Mouse (Mus musculus) liver, embryonic 14 days (tissue): ENCODE data around the gene Col2a1. TPM values are rescaled to one million over a fixed set of nuclear protein-coding genes. Genes with fewer than 3 reads are reported as not detected.

Experiments
- polyA plus RNA-seq: library from polyadenylated mRNA; depleted of rRNA; stranded (reverse); fragments of >200 nt; gene quantifications from 2 replicates; pipeline ENCODE4 v1.2.3, GENCODE M21; 2012; rRNA removed

Gene Col2a1
- polyA plus RNA-seq, result 0.08 and 0.26 TPM in 2 replicates

GRCm38 (mm10) chr15:98003822-98004739 lies at the start of gene Col2a1:
Col2a1 (minus strand) TSS chr15:98004695.

GRCm38 (mm10) chr15:97963989-97964835 lies 40.3 kb downstream of the Col2a1 start, which contains the start of gene Tmem106c:
Tmem106c (plus strand) TSS chr15:97964200.

Other genes with a start within 250 kb of the Col2a1 start
- gene Rapgef3, start 236.7 kb downstream of the Col2a1 start, polyA plus RNA-seq, result 1.9 and 2.3 TPM in 2 replicates
- gene Slc48a1, start 226.2 kb downstream of the Col2a1 start, polyA plus RNA-seq, result 29.0 and 36.7 TPM in 2 replicates
- 8.0 and 8.1 TPM in 2 replicates for gene Hdac7, start 160.2 kb downstream of the Col2a1 start, polyA plus RNA-seq
- gene Vdr, start 94.1 kb downstream of the Col2a1 start, polyA plus RNA-seq, result 0.11 and 0.16 TPM in 2 replicates
- gene Tmem106c, start 40.5 kb downstream of the Col2a1 start, polyA plus RNA-seq, result 9.4 and 10.8 TPM in 2 replicates
- 22.1 and 23.5 TPM in 2 replicates for gene Pfkm, start 87.9 kb upstream of the Col2a1 start, polyA plus RNA-seq
- gene Senp1, start 89.0 kb upstream of the Col2a1 start, polyA plus RNA-seq, result 10.4 and 11.8 TPM in 2 replicates
- 13.8 and 16.2 TPM in 2 replicates for gene Asb8, start 160.9 kb upstream of the Col2a1 start, polyA plus RNA-seq
- gene Ccdc184, start 162.5 kb upstream of the Col2a1 start, polyA plus RNA-seq, result not detected in 2 replicates
- gene Olfr288, start 190.8 kb upstream of the Col2a1 start, polyA plus RNA-seq, result not detected in 2 replicates
- not detected in 2 replicates for gene Gm44579, start 216.3 kb upstream of the Col2a1 start, polyA plus RNA-seq
- not detected in 2 replicates for gene Olfr287, start 216.4 kb upstream of the Col2a1 start, polyA plus RNA-seq
- gene Olfr286, start 229.8 kb upstream of the Col2a1 start, polyA plus RNA-seq, result not detected in 2 replicates